Mouse (Mus musculus): Measurements from ENCODE around the gene Erfe.

The Erfe gene

DNA sequence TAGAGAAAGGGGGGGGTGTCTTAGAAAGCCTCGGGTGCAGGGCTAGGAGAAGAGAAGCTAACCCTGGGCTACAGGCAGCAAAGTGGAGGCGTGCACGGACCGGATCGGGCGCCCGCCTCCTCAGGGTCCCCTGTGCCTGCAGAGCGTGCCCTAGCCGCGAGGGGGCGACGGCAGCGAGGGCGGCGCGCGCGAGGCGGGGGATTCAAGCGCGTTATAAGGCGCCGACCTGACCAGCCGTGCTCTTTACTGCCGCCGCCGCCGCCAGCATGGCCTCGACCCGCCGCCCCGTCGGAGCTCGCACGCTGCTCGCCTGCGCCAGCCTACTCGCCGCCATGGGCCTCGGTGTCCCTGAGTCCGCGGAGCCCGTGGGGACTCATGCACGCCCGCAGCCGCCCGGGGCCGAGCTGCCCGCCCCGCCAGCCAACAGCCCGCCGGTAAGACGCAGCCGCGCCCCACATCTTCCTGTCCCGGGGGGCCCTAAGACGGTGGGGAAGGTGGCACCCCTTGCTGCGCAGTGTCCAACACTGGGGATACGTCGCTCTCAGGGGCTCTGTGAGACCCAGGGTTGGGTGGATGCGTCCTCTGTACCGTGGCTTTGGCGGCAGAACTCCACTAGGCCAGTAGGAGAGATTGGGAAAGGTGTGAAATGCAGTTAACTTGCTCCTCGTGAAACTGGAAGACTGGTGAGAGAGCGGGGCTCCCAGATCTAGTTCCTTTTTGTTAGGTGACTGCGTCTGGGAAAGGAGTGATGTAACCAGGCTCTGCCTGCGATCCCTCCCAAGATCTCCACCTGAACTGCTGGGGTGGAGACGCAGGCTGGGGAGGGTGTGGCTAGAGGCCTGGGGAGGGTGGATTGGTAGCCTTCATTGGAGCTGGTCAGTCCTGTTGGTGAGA is at the start of gene Erfe:
Gene Erfe (plus strand): TSS at position 216 of the 894 bp plus-strand sequence.
- peak; percentile 78 for DNase-seq (ENCODE audit: low spot score)

DNA sequence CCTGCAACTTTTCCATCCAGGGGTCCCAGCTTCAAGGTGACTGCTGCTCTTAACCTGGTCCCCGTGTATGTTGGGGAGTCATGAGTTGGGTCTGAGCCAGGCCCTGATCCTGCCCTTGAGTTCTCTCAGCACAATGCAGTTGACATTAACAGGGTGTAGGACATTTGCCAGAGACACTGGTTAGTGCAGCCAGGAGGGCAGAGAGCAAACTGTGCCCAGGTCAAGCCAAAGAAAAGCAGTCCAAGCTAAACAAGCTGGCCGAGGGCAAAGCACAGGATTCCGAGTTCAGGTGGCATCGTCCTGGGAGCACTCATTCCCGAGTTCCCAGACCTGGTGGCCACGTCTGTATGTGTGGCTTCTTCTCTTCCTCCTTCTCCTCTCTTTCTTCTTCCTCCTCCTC is 48.6 kb upstream of the Erfe start:
- no peak for DNase-seq (ENCODE audit: low spot score)

DNA sequence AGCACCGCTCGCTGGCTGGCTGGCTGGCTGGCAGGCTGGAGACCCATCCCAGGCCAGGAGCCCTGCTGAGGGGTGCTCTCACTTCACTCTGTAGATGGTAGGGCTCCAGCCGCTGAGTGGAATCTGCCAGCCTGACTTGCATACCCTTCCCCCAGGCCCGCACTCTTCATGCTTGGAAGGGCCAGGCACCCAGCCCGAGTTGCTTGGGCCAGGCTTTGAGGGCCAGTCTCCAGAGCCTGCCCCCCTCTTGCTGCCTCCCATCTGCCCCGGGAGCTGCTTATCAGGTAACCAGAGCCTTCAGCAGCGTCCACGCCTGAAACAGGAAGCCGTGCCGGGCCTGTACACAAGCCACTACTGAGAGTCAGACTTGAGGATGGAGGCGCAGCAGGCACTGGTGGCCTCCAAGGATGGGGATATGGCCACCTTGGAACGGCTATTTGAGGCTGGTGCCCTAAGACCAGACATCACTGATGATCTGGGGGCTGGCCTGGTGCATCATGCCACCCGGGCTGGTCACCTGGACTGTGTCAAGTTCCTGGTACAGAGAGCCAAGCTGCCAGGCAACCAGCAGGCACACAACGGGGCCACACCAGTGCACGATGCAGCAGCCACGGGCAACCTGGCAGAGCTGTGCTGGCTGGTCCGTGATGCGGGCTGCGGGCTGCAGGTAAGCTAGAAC is 44.3 kb upstream of the Erfe start, which contains the start of gene Espnl:
Gene Espnl (plus strand): TSS at position 316 of the 679 bp plus-strand sequence.
- no peak for DNase-seq (ENCODE audit: low spot score)

DNA sequence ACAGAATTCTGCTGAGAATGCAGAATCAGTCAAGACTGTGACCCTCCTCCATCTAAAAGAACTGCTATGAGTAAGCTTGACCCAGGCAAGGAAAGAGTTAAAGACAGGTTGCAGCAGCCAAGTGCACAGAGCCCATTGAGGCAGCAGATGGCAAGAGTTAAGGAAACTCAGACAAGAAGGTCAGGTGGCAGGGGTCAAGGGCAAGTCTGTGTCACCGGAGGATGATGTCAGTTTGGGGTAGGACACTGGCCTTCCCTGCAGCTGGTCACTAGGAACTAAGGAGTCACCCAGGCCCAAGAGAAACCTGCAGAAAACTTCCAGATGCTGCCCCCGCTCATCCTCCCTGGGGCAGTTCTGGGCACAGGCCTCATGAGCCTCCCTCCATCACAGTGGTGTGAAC is 41.6 kb upstream of the Erfe start:
- DNase-seq (ENCODE audit: low spot score): no peak

DNA sequence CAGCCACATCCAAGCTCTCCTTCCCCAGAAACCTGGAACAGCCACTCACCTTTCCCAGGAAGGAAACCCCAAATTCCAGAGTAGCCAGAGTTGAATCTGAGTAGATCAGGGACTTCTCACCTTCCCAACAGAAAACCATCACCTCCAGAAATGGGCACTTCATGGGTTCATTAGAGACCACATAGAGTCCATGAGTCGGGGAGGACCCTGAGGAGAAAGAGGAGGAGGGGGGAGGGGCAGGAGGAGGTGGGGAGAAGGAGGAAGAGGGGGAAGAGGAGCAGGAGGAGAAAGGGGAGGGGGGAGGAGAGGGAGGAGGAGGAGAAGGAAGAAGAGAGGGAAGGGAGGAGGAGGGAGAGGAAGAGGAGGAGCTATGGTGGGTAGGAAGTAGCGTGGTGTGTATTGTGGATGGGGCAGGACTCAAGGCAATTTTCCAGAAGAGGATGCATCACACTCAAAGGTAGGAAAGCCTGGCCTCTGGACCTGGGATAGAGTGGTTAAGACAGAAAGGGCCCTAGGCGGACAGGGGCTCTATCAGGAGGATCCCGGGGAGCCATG is 40.7 kb upstream of the Erfe start:
- DNase-seq (ENCODE audit: low spot score): no peak

DNA sequence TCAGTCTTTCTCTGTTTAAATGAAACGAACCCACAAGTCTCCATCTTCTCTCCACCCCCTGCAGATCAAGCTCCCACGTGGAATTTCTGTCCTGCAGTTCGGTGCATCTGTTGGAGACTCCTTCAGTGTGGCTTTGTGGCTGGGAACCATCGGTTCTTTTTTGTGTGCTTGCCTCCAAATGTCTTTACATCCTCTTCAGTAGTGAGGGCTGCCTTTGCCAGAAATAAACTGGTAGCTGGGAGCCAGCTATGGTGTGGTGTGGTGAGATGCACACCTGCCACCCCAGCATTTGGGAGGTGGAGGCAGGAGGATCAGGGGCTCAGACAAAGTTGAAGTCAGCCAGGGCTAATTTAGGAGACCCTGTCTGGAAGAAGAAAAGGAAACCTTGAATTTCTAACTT is 34.1 kb upstream of the Erfe start:
- no peak for DNase-seq (ENCODE audit: low spot score)

DNA sequence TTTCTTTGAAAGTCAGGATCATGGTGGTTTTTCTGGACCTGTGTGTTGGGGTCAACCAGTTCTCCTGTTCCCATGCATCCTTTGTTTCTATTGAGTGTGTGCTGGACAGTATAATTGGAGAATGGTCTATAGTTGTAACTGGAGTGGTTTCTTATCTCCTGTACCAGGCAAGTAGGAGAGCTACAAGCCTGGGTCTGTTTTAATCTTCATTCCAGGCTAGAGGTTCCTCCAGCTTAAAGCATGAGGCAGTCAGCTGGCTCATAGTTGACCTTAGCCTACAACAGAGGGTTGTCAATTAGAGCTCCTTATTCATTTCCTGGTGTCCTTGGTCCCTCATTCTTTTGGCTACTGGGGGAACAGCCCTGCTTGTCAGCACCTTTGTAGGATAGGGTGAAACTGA is 32.6 kb upstream of the Erfe start:
- DNase-seq (ENCODE audit: low spot score): no peak

DNA sequence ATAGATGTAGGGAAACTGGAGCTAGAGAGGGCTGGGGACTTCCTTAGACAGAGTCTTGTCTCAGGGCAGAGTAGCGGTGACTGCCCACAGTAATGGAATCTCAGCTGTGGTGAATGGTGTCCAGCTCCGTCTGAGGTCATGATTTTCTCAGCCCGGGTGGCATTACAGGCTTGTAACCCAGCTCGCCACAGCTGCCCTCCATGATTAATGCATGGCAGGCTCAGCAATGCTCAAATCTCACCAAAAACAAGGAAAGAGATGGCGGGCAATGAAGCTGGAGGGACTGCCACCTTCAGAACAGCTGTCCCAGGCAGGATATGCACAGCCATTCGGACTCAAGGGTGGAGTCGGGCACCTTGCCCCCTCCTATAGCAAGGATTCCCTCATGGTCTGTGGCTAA is 28.9 kb upstream of the Erfe start:
- DNase-seq (ENCODE audit: low spot score): no peak

DNA sequence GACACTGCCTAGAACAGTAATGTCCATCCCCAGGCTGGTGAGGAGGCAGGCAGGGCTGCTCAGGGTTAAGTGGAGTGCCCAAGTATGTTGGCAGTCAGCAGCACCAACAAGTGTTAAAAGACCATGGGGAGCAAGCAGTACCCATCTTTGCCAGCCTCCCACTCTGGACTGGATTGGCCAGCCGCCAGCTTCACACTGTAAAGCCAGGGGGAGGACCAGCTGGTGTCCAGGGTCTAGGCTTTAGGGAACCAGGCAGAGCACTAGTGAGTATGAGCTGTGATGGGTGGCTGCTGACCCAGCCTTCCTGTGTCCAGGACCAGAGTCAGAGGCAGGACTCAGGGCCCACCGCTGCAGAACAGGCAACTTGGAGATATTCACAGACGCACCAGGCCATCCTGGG is 22.2 kb upstream of the Erfe start:
- no peak for DNase-seq (ENCODE audit: low spot score)

DNA sequence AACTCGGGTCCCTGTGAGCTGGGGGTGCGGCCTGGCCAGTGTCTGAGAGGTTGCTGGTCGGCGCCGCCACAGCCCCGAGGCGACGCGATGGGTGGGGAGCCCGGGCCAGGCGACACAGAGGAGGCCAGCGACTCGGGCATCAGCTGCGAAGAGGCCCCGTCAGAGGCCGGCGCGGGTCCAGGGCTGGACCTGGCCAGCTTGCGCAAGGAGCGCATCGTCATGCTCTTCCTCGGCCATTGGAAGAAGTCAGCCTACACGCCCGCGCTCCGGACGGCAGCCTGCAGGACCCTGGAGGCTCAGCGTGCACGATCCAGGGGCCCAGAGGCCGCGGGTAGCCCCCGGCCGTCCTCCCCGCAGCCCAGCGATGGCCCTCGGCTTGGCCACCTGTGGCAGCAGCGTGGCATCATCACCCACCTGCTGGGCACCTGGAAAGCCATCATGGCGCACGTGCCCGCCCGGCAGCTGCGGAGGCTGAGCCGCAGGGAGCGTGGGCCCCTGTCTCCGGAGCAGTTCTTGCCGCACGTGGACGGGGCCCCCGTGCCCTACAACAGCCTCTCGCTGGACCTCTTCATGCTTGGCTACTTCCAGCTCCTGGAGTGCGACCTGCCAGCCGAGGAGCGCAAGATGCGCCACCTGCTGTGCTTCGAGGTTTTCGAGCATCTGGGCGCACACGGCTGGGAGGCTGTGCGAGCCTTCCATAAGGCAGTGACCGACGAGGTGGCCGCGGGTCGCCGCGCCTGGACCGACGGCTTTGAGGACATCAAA is 21.1 kb upstream of the Erfe start:
- DNase-seq (ENCODE audit: low spot score): no peak

DNA sequence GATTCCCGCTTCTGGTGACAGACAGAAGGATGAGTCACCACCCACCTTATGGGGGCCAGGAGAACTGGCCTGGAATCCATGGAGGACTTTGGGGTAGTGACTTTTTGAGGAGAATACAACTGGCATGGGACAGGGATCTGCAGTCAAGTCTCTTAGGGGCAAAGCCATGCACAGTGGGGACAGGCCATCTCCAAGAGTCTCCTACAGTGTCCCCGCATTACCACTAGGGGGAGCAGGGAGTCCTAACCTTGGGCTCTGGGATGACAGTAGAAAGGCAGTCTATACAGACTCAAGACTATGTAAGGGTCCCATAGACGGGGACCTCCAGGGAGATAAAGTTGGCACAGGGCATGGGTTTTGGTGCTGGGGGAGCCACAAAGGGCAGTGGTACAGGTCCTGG is 19.3 kb upstream of the Erfe start:
- DNase-seq (ENCODE audit: low spot score): peak; percentile 40

DNA sequence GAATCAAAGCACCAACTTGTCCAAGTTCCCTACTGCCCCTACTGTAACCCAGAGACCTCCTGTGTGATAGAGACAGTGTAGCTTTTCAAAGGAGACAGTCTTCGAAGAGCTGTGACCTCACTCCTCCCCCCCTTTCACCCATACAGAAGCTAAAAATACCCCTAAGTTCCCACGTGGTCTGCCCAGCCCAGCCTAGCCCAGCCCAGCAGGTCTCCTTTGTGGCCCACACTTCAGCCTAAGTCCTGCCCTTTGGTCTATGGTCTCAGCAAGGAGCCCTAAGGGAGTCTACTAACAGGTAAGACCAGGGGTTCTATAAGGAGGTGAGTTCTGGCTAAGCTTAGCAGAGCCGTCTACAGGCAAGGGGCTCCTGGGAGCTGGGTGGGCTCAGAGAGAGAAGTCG is 15.4 kb upstream of the Erfe start, which contains the start of gene Klhl30:
Gene Klhl30 (plus strand): TSS at position 176 of the 400 bp plus-strand sequence.
- DNase-seq (ENCODE audit: low spot score): no peak

DNA sequence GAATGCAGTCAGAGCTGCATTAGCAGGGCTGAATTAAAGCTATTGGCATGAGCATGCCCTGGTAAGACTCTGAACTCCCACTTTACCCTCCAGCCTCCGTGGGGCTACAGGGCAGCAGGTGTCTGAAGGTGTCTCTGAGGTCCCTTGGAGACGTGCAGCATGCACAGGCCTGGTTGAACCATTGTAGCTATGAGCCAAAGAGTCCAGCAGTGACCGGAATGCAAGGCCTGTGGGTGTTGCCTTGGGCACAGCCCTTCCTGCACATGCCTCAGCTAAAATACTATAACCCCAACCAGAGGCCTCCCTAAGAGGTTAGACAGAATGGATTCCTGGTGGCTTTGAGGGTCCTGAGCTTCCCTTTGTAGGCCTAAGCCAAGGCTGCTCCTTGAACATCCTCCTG is 15.0 kb upstream of the Erfe start:
- DNase-seq (ENCODE audit: low spot score): no peak

DNA sequence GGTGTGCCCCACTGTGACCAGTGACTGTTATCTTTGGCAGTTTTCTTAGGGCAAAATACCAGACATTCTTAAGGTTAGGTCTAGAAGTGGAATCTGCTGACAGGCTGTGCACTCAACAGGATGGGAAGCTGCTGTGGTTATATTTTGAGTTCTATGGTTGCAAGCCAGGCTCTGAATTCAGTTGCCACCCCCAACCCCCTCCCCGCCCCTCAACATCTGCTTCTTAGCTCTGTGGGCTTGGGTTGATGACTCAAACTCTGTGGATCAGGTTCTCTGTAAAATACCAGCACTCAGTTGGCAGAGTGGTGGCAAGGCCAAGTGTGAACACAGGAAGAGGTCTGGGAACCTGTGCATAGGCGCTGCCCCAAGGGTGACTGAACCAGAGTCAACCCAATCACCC is 14.0 kb upstream of the Erfe start:
- no peak for DNase-seq (ENCODE audit: low spot score)

DNA sequence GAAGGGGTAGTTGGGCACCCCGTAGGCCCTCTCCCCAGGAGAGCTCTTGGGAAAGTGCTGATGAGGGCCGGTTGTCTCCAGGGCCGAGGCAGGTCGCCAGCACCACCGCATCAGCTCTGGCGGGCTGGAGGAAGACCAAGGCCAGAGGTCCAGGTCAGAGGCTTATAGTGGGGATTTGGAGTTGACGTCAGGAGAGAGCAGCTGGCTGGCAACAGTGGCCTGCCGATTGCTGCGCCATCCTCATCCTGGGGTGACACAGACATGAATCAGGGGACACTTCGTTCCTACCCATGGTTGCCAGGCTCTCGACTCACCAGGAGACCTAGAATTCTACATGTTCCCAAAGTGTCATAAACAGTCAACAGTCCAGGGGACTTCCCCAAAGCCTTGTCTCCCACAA is 10.1 kb upstream of the Erfe start:
- no peak for DNase-seq (ENCODE audit: low spot score)

DNA sequence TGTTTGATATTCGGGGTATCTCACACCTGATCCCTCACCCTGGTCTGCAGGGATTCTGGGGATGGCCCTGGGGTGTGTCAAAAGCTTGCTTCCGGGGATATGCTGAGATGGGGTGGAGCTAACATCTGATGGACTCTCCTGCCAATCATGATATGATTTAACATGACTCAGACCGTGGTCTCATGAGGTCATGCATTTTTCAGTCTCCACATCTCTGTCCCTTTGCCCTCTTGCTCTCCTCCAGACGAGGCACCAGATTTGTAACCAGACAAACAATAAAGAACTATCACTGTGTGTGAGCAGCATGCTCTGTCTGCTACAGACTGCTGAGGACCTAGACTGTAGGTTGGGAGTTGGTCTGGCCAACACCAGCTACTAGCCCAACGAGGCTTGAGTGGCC is 4.1 kb upstream of the Erfe start:
- DNase-seq (ENCODE audit: low spot score): no peak

DNA sequence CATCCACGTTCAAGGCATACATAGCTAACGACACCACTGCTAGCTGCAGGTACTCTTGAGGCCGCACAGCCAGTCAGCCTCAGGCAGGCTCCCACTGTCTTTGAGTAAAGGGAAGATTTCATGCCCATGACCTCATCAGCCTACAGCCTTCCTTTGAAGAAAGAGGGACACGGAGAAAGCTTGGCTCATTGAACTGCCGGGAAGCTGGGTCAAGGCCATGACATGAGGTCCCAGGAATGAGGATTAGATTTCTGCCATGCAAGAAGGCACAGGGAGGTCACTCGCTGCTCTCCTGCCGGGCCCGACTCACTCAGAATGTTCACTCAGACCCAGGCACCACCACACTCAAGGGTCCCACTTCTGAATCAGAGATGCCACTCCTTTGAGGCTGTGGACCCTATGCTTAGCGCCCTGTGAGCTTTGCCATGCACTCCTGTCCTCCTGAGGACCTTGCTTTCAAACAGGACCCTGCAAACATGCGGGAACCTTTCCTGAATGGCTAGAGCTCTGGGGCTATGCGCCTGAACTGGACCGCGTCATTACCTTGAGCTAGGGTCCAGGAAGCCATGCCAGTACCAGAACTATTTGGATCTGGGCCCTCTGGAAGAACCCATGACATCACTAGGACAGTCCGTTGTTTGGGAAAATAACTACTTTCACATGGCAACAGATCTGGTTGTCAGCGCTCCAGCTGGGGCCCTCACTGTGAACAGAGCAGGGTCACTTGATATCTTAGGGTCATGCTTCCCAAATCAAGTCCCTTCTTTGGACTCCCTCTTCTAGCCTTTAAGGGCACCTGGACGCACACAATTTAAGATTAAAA is 1.2 kb upstream of the Erfe start:
- DNase-seq (ENCODE audit: low spot score): no peak

DNA sequence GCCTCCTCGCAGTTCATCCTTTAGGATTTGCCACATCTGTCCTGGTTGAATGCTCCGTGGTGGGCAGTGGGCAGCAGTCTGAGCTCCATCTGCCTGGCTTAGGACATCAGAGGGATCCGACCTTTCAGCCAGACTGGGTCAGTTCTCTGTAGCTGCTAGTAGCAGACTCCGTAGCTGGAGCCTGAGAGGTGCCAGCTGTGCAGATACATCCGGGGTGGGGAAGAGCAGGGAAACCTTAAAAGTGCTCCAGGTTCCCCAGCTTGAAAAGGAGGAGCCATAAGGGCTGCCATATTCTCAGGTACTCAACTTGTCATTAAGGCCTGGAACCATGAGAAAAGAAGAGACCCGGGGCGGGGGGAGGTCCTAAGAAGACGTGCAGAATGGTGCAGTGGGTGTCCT is 415 bp upstream of the Erfe start:
- no peak for DNase-seq (ENCODE audit: low spot score)

DNA sequence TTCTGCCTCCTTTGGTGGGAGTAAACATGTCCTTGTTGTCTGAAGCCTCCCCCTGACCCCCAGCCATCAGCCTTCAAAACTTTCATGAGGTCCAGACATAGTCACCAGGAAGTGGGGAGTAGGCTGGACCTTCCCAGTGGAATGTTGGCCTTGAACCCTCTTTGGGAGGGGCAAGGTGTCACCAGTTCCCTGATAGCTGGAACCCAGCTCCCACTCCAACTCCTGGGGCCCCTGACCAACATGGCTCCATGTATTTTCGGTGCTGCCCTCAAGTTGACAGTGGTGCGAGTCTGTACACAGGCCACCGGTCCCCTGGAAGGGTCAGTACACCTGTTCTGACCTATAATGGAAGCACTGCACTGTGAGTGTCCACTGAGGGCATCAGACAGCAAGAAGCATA is 1.1 kb downstream of the Erfe start:
- no peak for DNase-seq (ENCODE audit: low spot score)

DNA sequence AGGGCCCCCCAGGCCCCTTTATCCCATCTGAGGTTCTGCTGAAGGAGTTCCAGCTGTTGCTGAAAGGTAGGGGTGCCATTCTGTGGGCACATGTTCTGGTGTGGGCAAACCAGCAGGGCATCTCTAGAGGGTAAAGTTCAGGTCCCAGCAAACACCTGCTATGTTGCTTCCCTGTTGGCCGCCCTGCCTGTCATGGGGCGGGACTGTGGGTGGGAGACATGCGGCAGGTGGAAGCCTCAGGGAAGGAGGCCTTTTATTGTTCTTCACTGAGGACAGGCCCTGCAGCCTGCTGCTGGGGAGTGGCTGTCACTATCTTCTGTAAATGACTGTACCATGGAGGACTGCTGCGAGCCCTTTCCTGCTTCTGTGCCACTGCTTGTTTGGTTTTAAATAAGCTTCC is 3.2 kb downstream of the Erfe start:
- no peak for DNase-seq (ENCODE audit: low spot score)

DNA sequence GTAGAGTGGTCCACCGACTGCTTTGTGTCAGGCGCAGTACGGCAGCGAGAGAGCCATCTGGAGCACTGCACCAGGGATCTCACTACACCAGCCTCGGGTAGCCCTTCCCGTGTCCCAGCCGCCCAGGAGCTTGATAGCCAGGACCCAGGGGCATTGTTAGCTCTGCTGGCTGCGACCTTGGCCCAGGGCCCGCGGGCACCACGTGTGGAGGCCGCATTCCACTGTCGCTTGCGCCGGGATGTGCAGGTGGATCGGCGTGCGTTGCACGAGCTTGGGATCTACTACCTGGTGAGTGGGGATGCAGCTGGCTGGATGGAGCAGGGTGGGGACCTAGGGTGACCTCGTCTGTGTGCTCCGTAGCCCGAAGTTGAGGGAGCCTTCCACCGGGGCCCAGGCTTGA is 3.8 kb downstream of the Erfe start:
- no peak for DNase-seq (ENCODE audit: low spot score)
